Mouse (Mus musculus): ENCODE data around the gene Rnd2. TPM values are rescaled to one million over a fixed set of nuclear protein-coding genes. Genes with fewer than 3 reads are reported as not detected.

Rnd2 gene
- polyA plus RNA-seq, 2 experiments, result 10.4 to 20.7 TPM

- DNase-seq (ENCODE audit: low spot score) (no peak), ATAC-seq (ENCODE audit: low FRiP score, low read depth) (no peak)
- no peak overlapping the region for H3K4me3 ChIP-seq (replicated peaks; ENCODE audit: low read length)
- H3K4me2 ChIP-seq (replicated peaks; ENCODE audit: low read depth, low read length, severe bottlenecking), result no peak overlapping the region
- no peaks in the 10 kb centered on the region for H3K27me3 ChIP-seq (ENCODE audit: control insufficient read depth, insufficient read depth, low read length)
- H3K4me1 ChIP-seq (ENCODE audit: control insufficient read depth, insufficient read depth, low read length), result no peaks in the 10 kb centered on the region
- H3K27ac ChIP-seq (replicated peaks; ENCODE audit: low read depth, low read length), result no peak overlapping the region
- H3K9me3 ChIP-seq (ENCODE audit: control insufficient read depth, low read length), result no peaks in the 10 kb centered on the region
- no peak overlapping the region for H3K9ac ChIP-seq (ENCODE audit: low read depth, low read length, severe bottlenecking)
- no peak for TF ChIP-seq POLR2A (IDR thresholded peaks at IDR 0.05; ENCODE audit: borderline replicate concordance, extremely low read depth, insufficient read depth, insufficient read length)
- 90% methylated on average over 7 of the region's 7 CpGs for WGBS
- peaks cover 35% of the 10 kb centered on the region for H3K36me3 ChIP-seq (ENCODE audit: control insufficient read depth, insufficient read depth, low read length)
These were observed 42.3 kb downstream of the Rnd2 start for GRCm38 (mm10) chr11:101507090-101507489.

GRCm38 (mm10) chr11:101518937-101519336 is 54.1 kb downstream of the Rnd2 start:
- H3K27ac ChIP-seq (replicated peaks; ENCODE audit: low read depth, low read length), result no peak overlapping the region
- DNase-seq (ENCODE audit: low spot score), result no peak
- no peak for TF ChIP-seq POLR2A (IDR thresholded peaks at IDR 0.05; ENCODE audit: borderline replicate concordance, extremely low read depth, insufficient read depth, insufficient read length)
- peaks cover 22% of the 10 kb centered on the region for H3K36me3 ChIP-seq (ENCODE audit: control insufficient read depth, insufficient read depth, low read length)
- WGBS, result 81% methylated on average over 5 of the region's 5 CpGs
- H3K9me3 ChIP-seq (ENCODE audit: control insufficient read depth, low read length), result no peaks in the 10 kb centered on the region
- ATAC-seq (ENCODE audit: low FRiP score, low read depth), result no peak
- no peak overlapping the region for H3K4me2 ChIP-seq (replicated peaks; ENCODE audit: low read depth, low read length, severe bottlenecking)
- H3K4me3 ChIP-seq (replicated peaks; ENCODE audit: low read length), result no peak overlapping the region
- no peaks in the 10 kb centered on the region for H3K27me3 ChIP-seq (ENCODE audit: control insufficient read depth, insufficient read depth, low read length)
- no peak overlapping the region for H3K9ac ChIP-seq (ENCODE audit: low read depth, low read length, severe bottlenecking)
- H3K4me1 ChIP-seq (ENCODE audit: control insufficient read depth, insufficient read depth, low read length), result no peaks in the 10 kb centered on the region

- Histone ChIP-seq H3K9me3 (ENCODE audit: control insufficient read depth, low read length) (no peaks in the 10 kb centered on the region), H3K4me3 (replicated peaks; ENCODE audit: low read length) (no peak overlapping the region), H3K9ac (ENCODE audit: low read depth, low read length, severe bottlenecking) (no peak overlapping the region), H3K27ac (replicated peaks; ENCODE audit: low read depth, low read length) (no peak overlapping the region), H3K36me3 (ENCODE audit: control insufficient read depth, insufficient read depth, low read length) (peaks cover 22% of the 10 kb centered on the region), H3K4me2 (replicated peaks; ENCODE audit: low read depth, low read length, severe bottlenecking) (no peak overlapping the region), H3K27me3 (ENCODE audit: control insufficient read depth, insufficient read depth, low read length) (no peaks in the 10 kb centered on the region), H3K4me1 (ENCODE audit: control insufficient read depth, insufficient read depth, low read length) (no peaks in the 10 kb centered on the region)
- 89% methylated on average over 6 of the region's 6 CpGs for WGBS
- DNase-seq (ENCODE audit: low spot score), result no peak
- TF ChIP-seq POLR2A (IDR thresholded peaks at IDR 0.05; ENCODE audit: borderline replicate concordance, extremely low read depth, insufficient read depth, insufficient read length), result no peak
- ATAC-seq (ENCODE audit: low FRiP score, low read depth), result no peak
These were observed 54.6 kb downstream of the Rnd2 start for GRCm38 (mm10) chr11:101519364-101519763.

Small RNAs within 50 kb of the gene (microRNA-seq; reads per million reads assigned to microRNA genes)
- gene Mir6929, result not detected

Other genes with a start within 250 kb of the Rnd2 start
- 28.3 and 28.4 TPM in 2 replicates for gene Ezh1, start 238.5 kb upstream of the Rnd2 start, polyA plus RNA-seq (2012; rRNA removed)
- gene Ezh1, start 238.5 kb upstream of the Rnd2 start, polyA plus RNA-seq (2014; fragmentation: Nextera tagmentation; extraction: Ambion mirVana), result 14.4 and 17.0 TPM in 2 replicates
- 89.4 and 108 TPM in 2 replicates for gene Ramp2, start 219.0 kb upstream of the Rnd2 start, polyA plus RNA-seq (2012; rRNA removed)
- gene Ramp2, start 219.0 kb upstream of the Rnd2 start, polyA plus RNA-seq (2014; fragmentation: Nextera tagmentation; extraction: Ambion mirVana), result 98.9 and 104 TPM in 2 replicates
- gene Vps25, start 211.3 kb upstream of the Rnd2 start, polyA plus RNA-seq (2012; rRNA removed), result 70.3 and 71.7 TPM in 2 replicates
- gene Vps25, start 211.3 kb upstream of the Rnd2 start, polyA plus RNA-seq (2014; fragmentation: Nextera tagmentation; extraction: Ambion mirVana), result 120 and 124 TPM in 2 replicates
- 14.9 and 18.4 TPM in 2 replicates for gene Wnk4, start 204.4 kb upstream of the Rnd2 start, polyA plus RNA-seq (2012; rRNA removed)
- gene Wnk4, start 204.4 kb upstream of the Rnd2 start, polyA plus RNA-seq (2014; fragmentation: Nextera tagmentation; extraction: Ambion mirVana), result 9.9 and 10.7 TPM in 2 replicates
- 1.1 and 1.6 TPM in 2 replicates for gene Cntd1, start 186.0 kb upstream of the Rnd2 start, polyA plus RNA-seq (2012; rRNA removed)
- 0.61 and 0.93 TPM in 2 replicates for gene Cntd1, start 186.0 kb upstream of the Rnd2 start, polyA plus RNA-seq (2014; fragmentation: Nextera tagmentation; extraction: Ambion mirVana)
- gene Coa3, start 185.9 kb upstream of the Rnd2 start, polyA plus RNA-seq (2012; rRNA removed), result 110 and 183 TPM in 2 replicates
- gene Coa3, start 185.9 kb upstream of the Rnd2 start, polyA plus RNA-seq (2014; fragmentation: Nextera tagmentation; extraction: Ambion mirVana), result 182 and 187 TPM in 2 replicates
- gene Becn1, start 162.7 kb upstream of the Rnd2 start, polyA plus RNA-seq (2012; rRNA removed), result 86.5 and 100 TPM in 2 replicates
- gene Becn1, start 162.7 kb upstream of the Rnd2 start, polyA plus RNA-seq (2014; fragmentation: Nextera tagmentation; extraction: Ambion mirVana), result 118 and 135 TPM in 2 replicates
- gene Psme3, start 148.8 kb upstream of the Rnd2 start, polyA plus RNA-seq (2012; rRNA removed), result 128 and 142 TPM in 2 replicates
- gene Psme3, start 148.8 kb upstream of the Rnd2 start, polyA plus RNA-seq (2014; fragmentation: Nextera tagmentation; extraction: Ambion mirVana), result 105 TPM in 2 replicates
- gene Aoc2, start 139.9 kb upstream of the Rnd2 start, polyA plus RNA-seq (2012; rRNA removed), result 6.2 and 8.2 TPM in 2 replicates
- gene Aoc2, start 139.9 kb upstream of the Rnd2 start, polyA plus RNA-seq (2014; fragmentation: Nextera tagmentation; extraction: Ambion mirVana), result 0.84 and 0.86 TPM in 2 replicates
- 3.1 TPM in 2 replicates for gene Aoc3, start 134.4 kb upstream of the Rnd2 start, polyA plus RNA-seq (2012; rRNA removed)
- 0.68 and 1.0 TPM in 2 replicates for gene Aoc3, start 134.4 kb upstream of the Rnd2 start, polyA plus RNA-seq (2014; fragmentation: Nextera tagmentation; extraction: Ambion mirVana)
- not detected in 2 replicates for gene G6pc, start 97.4 kb upstream of the Rnd2 start, polyA plus RNA-seq (2012; rRNA removed)
- not detected in 2 replicates for gene G6pc, start 97.4 kb upstream of the Rnd2 start, polyA plus RNA-seq (2014; fragmentation: Nextera tagmentation; extraction: Ambion mirVana)
- 39.3 and 41.1 TPM in 2 replicates for gene Aarsd1, start 47.4 kb upstream of the Rnd2 start, polyA plus RNA-seq (2012; rRNA removed)
- gene Aarsd1, start 47.4 kb upstream of the Rnd2 start, polyA plus RNA-seq (2014; fragmentation: Nextera tagmentation; extraction: Ambion mirVana), result 62.8 and 63.2 TPM in 2 replicates
- gene Gm27029, start 40.2 kb upstream of the Rnd2 start, polyA plus RNA-seq (2012; rRNA removed), result 1.3 and 4.2 TPM in 2 replicates
- gene Gm27029, start 40.2 kb upstream of the Rnd2 start, polyA plus RNA-seq (2014; fragmentation: Nextera tagmentation; extraction: Ambion mirVana), result 11.8 and 12.1 TPM in 2 replicates
- 19.3 and 20.6 TPM in 2 replicates for gene Rundc1, start 39.9 kb upstream of the Rnd2 start, polyA plus RNA-seq (2012; rRNA removed)
- gene Rundc1, start 39.9 kb upstream of the Rnd2 start, polyA plus RNA-seq (2014; fragmentation: Nextera tagmentation; extraction: Ambion mirVana), result 17.6 and 17.8 TPM in 2 replicates
- gene Ptges3l, start 39.7 kb upstream of the Rnd2 start, polyA plus RNA-seq (2012; rRNA removed), result 23.7 and 27.5 TPM in 2 replicates
- 13.9 and 20.5 TPM in 2 replicates for gene Ptges3l, start 39.7 kb upstream of the Rnd2 start, polyA plus RNA-seq (2014; fragmentation: Nextera tagmentation; extraction: Ambion mirVana)
- gene Rpl27, start 22.7 kb upstream of the Rnd2 start, polyA plus RNA-seq (2012; rRNA removed), result 1,216 and 1,303 TPM in 2 replicates
- 384 and 422 TPM in 2 replicates for gene Rpl27, start 22.7 kb upstream of the Rnd2 start, polyA plus RNA-seq (2014; fragmentation: Nextera tagmentation; extraction: Ambion mirVana)
- gene Ifi35, start 16.6 kb upstream of the Rnd2 start, polyA plus RNA-seq (2012; rRNA removed), result 13.1 and 15.2 TPM in 2 replicates
- 16.1 and 16.7 TPM in 2 replicates for gene Ifi35, start 16.6 kb upstream of the Rnd2 start, polyA plus RNA-seq (2014; fragmentation: Nextera tagmentation; extraction: Ambion mirVana)
- 88.0 and 96.1 TPM in 2 replicates for gene Vat1, start 1.2 kb downstream of the Rnd2 start, polyA plus RNA-seq (2012; rRNA removed)
- 56.1 and 63.3 TPM in 2 replicates for gene Vat1, start 1.2 kb downstream of the Rnd2 start, polyA plus RNA-seq (2014; fragmentation: Nextera tagmentation; extraction: Ambion mirVana)
- 8.7 and 9.9 TPM in 2 replicates for gene Brca1, start 87.0 kb downstream of the Rnd2 start, polyA plus RNA-seq (2012; rRNA removed)
- 10.7 and 11.6 TPM in 2 replicates for gene Brca1, start 87.0 kb downstream of the Rnd2 start, polyA plus RNA-seq (2014; fragmentation: Nextera tagmentation; extraction: Ambion mirVana)
- 82.7 and 93.1 TPM in 2 replicates for gene Nbr1, start 87.2 kb downstream of the Rnd2 start, polyA plus RNA-seq (2012; rRNA removed)
- gene Nbr1, start 87.2 kb downstream of the Rnd2 start, polyA plus RNA-seq (2014; fragmentation: Nextera tagmentation; extraction: Ambion mirVana), result 62.8 and 71.3 TPM in 2 replicates
- gene Tmem106a, start 117.2 kb downstream of the Rnd2 start, polyA plus RNA-seq (2012; rRNA removed), result 9.3 and 11.6 TPM in 2 replicates
- 3.8 and 5.4 TPM in 2 replicates for gene Tmem106a, start 117.2 kb downstream of the Rnd2 start, polyA plus RNA-seq (2014; fragmentation: Nextera tagmentation; extraction: Ambion mirVana)
- gene Gm11634, start 134.3 kb downstream of the Rnd2 start, polyA plus RNA-seq (2012; rRNA removed), result not detected in 2 replicates
- gene Gm11634, start 134.3 kb downstream of the Rnd2 start, polyA plus RNA-seq (2014; fragmentation: Nextera tagmentation; extraction: Ambion mirVana), result not detected in 2 replicates
- gene Rdm1, start 162.2 kb downstream of the Rnd2 start, polyA plus RNA-seq (2012; rRNA removed), result 35.5 and 36.0 TPM in 2 replicates
- 39.2 and 39.4 TPM in 2 replicates for gene Rdm1, start 162.2 kb downstream of the Rnd2 start, polyA plus RNA-seq (2014; fragmentation: Nextera tagmentation; extraction: Ambion mirVana)
- gene Arl4d, start 200.5 kb downstream of the Rnd2 start, polyA plus RNA-seq (2012; rRNA removed), result 3.0 and 4.2 TPM in 2 replicates
- gene Arl4d, start 200.5 kb downstream of the Rnd2 start, polyA plus RNA-seq (2014; fragmentation: Nextera tagmentation; extraction: Ambion mirVana), result 2.5 and 3.6 TPM in 2 replicates